Mouse (Mus musculus): ENCODE results near the gene Saxo1. TPM values are rescaled to one million over a fixed set of nuclear protein-coding genes. Genes with fewer than 3 reads are reported as not detected.

Gene Saxo1
- total RNA-seq, 2 experiments from 2014 or later: not detected

DNA sequence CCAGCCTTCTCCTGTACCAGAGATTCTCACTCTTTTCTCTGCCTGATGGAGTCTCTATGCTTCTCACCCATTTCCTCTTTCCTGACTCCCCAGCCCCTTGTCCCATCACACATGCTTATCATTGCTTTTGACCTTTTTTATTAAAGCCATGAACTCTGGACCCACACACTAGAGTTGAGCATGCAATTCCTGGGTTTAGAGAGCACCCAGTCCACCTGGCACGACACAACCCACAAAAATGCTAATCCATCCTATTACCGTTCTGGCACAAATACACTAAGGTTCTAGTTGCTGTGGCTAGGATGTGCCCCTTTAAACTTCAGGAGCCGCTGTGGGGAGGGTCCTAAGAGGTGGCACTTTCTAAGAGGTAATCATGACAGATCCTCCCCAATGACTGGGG is 122.5 kb downstream of the Saxo1 start:
- intact Hi-C loops (cut with DNase I): no loop called here
- DNase-seq: no peak

DNA sequence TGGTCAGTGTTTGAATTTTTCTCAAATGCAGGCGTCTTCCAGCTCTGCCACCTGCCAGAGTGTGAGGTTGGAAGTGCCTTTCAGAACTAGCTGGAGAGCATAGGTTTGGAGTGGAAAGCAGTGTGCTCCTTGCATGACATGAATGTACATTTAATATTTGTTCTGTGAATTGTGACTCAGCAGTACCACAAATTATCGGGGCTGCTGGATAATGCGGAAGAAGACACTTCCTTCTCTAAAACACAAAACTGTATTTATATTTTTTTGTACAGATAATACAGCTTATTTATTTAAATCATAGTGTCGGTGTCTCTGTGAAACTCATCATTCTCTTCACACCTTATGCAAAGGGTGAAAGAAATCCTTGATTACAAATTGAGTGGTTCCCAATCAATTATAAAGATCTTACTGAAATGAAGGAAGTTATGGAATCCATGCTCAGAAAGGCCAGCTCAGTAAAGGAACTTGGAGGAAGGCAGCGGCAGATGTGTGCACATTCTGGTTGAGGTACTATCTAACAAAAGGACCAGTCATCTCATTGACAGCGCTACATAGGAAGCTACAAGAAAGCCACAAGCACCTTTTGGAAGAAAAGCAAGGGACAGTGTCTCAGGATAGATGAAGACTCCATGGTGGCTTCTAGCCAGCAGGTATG is 129.9 kb downstream of the Saxo1 start:
- no peak for DNase-seq
- intact Hi-C loops (cut with DNase I): no loop called here

DNA sequence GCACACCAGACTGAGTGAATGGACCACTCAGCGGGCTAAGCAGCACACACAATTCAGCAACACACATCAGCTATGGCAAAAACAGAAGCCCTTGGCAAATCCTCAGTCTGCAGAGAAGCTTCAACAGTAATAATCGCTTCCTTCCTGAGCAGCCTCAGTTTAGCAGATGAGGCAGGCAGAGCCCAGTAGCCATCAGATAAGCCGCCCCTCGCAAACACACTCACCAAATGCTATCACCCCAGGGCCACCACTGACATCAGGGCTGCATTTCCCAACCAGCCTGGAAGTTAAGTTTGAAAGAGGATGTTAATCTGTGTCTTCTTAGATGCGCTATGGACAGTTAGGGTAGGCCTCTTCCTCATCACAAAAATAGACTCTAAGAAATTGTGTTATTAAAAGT is 130.8 kb downstream of the Saxo1 start:
- DNase-seq: no peak
- intact Hi-C loops (cut with DNase I): no loop called here

DNA sequence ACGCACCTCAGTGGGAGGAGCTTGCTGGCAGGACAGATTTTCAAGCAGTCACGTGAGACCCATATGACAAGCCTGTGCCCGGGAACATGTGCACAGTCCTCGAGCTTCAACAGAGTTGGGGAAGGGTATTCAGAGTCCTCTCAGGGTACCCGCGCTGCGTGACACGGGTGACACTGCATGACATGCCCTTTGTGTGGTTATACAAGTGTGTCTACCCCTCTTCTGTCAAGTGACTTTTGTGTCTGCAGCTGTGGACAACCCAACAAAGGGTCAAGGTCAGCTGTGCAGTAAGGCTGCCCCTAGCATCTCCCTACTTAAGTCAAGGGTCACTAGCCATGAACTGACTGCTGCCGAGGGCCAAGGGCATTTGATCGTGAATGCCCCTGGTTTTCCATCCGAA is 131.6 kb downstream of the Saxo1 start:
- intact Hi-C loops (cut with DNase I): no loop called here
- DNase-seq: no peak

DNA sequence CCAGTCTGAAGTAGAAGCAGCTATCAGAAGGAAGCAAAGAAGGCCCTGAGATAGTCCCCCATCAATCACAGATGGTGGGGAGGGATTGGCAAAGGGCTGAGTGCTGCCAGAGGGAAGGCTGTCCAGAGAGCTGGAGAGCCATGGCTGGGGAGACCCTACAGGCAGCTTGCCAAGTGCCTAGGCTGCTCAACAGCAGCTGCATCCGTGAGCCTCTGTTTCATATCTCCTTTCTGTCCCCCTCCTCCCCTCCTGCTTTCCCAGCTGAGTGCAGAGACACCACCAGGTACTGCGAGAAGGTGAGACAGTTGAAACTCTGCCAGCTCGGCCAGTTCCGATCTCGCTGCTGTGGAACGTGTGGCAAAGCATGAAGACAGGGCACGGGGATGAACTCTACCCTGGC is 132.5 kb downstream of the Saxo1 start:
- intact Hi-C loops (cut with DNase I): no loop called here
- DNase-seq: no peak

DNA sequence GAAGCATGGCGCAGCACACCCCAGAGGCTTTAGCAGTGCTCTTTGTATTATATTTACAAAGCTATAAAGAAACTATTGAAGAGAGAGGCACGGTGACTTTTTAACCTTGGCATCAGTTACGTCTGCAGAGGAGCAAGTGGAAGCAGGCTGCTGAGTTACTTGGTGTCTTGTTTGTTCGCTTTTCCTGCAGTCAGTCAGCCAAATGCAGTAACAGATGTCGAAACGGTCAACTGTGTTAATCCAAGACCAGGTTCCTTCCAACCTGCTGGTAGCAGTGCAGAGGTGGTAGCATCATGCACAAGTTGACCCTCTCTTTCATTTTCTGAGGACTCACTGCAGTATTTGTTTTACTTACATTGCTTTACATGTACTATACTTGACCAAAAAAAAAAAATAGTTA is 135.5 kb downstream of the Saxo1 start:
- intact Hi-C loops (cut with DNase I): no loop called here

DNA sequence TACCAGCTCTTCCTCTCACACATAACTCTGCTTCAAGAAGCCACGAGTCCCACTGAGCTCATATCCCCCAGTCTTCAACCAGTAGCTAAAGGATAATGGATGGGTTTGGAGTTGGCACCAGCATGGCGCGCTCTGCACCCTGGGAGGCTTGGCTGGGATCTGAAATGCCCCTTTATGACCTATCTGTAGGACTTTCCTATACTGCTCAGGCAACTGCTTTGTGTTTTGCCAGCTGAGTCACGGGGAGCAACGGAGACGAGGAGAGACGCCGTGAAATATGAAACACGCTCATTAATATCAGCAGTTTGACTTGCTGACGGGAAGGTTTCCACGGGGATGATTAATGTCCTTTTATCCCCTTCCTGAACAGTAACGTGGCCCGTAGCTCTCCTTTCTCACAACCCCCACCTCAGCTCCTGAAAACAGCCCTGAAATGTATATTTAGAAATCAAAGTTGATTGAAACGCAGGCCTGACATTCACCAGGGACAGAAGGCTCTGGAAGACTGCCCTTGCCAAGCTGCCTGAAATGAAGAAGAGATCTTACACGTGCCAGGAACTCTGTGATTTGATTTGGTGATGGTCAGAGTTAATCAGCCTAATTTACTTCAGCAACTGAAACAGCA is 141.6 kb downstream of the Saxo1 start:
- no peak for DNase-seq
- intact Hi-C loops (cut with DNase I): no loop called here

More for the DNA sequence above, 135.5 kb downstream of the Saxo1 start:
- no peak for DNase-seq

DNA sequence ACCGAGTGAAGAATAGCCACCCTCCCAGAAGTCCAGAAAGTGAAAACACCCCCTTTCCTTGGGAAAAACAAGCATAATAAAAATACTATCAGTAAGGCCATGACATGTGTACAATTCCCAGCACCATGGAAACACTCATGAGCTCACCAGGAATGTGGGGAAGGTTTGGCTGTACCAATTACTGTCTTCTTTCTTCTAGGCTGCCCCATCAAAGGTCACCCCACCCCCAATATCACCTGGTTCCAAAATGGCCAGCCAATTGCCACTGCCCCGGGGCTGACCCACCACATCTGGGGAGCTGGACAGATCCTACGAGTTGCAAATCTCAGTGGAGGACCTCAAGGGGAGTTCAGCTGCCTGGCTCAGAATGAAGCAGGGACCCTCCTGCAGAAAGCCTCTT is 144.7 kb downstream of the Saxo1 start:
- intact Hi-C loops (cut with DNase I): no loop called here
- no peak for DNase-seq

DNA sequence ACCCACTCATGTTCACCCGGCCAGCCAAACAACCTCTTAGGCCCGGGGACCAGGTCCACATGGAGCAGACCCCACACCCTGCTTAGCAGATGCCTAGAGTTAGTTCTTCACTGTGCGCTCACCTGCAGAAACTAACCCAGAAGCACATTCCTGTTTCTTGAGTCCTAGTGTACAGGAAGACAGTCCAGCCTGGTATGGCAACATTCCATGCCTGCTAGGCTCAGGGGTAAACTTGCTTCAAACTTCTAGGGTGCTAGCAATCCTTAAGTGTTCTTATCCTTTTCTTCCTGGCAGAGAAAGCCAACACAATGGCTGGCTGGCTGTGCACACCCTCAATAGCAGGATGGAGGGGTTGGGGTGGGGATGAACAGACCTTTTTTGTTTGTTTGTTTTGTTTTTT is 147.2 kb downstream of the Saxo1 start:
- DNase-seq: no peak
- intact Hi-C loops (cut with DNase I): no loop called here

DNA sequence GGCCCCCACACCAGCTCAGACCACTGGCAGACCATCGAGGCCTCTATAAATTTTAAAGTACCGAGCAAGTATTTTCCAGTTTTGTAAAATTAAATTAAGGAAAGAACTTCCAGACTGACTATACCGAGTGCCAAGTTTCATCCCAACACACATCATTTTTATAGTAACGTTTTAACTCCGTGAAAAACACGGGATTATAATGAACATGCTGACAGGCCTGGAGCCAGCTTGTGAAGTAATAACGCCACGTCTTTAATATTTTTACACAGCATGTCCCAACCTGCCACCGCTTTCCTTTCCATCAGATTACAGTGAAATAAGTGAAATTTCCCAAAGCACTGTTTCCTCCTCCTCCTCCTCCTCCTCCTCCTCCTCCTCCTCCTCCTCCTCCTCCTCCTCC is 149.7 kb downstream of the Saxo1 start:
- DNase-seq: no peak
- intact Hi-C loops (cut with DNase I): no loop called here

DNA sequence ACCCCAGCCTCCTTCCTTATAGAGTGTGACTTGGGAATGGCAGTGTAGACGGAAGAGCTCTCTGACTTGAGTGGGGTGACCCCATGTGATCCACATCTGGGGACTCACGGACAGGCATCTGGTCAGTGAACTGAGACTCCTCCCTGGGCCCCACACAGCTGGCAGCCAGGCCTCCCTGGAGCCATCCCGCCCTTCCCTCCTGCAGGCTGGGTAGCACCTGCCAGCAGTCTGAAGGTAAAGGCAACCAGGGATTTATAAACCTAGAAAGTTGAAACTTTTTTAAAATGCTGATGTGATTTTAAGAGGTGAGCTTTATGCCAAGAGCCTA is 151.0 kb downstream of the Saxo1 start:
- intact Hi-C loops (cut with DNase I): no loop called here
- no peak for DNase-seq

DNA sequence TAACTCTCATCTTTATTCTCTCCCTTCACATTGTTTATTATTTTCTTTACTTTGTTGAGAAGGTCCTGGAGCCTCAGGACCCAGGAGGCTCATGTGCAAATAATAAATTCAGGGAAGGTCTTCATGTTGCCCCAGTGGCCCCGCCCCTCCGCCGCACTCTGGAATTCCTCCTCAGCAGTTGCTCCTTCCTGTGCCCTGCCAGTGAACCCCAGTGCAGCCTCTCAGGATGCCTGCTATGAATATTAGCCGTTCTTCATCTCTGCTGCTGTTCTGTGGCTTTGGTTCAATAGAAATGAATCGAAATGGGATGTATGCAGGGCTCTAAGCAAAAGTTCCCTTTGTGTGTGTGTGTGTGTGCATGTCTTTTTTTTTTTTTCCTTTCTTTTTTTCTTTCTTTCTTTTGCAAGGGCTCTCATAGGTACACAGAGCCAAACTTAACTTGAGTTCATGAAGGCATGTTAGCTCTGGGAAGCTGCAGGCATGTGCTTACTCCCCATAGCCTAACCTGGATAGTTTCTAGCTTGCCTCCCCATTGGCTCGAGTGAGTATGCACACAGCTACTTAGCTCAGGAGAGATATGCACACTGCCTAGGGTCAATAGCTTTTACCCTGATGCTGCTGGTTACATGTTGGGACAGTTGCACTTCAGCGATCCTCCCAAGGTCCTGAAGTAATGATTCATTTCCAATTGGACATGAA is 151.5 kb downstream of the Saxo1 start:
- no peak for DNase-seq
- intact Hi-C loops (cut with DNase I): no loop called here

DNA sequence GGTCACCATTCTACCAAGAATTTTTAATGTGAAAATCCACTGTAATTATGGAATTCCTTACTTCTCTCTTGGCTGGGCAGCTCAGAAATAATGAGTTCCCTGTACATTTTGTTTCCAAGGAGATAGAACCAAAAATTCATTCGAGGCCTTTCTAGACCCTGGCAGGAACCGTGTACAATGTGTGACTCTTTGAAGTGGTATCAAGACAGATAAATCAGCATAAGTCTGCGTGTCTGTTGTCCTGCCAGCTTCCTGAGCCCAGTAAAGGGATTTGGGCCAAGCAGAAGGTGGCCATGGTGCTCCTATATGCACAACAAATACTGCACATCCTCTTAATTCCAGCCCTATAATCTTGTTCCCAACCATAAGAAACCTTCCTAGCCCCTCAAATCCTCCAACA is 157.0 kb downstream of the Saxo1 start:
- DNase-seq: no peak
- intact Hi-C loops (cut with DNase I): no loop called here

DNA sequence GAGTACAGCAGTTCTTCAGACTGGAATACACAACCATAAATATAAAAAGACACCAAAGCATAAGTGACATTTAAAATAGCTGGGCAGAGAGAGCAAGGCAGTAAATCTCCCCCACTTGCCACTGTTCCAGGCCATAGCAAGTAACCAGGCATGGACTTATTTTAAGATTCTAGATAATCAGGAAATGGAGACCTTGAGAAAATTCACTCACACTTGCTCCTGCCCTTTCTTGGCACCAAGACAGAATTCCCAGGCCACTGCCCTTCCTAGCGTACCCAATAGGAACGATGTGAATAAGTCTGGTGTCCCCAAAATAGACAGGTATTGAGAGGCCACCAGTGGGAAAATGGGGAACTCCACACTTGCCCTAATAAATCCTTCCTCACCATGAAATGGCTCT is 160.7 kb downstream of the Saxo1 start:
- no peak for DNase-seq
- intact Hi-C loops (cut with DNase I): loop anchor here (5.0 to 10.0 kb wide), 3 partner anchors 85 to 463 kb away; no protein-coding TSS in a partner anchor

DNA sequence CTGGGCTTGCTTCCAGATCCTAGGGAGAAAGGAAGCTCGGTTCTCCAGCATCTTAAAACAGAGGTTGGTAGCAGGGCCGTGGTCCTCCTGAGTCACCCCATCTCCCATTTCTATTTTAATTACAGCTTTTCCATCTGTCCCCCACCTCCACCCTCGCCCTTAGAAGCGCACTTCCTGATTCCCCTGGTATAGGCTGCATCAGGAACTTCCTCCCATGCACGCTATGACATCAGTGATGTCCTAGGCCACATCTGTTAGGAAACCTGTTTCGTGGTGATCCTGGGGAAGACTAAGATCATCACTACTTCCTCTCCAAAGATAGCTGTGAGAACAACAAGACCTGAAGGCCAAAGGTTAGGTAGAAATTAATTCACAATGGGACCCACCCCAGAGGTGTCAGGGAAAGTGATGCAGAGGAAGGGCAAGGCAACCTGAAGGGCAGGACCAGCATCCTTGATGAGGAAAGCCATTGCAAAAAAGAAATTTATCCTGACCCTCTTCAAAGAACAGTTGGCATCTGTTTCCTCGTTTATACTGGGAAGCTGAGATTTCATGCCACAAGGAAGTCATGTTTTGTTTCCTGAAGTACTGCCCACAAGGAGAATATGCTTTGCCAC is 161.3 kb downstream of the Saxo1 start:
- intact Hi-C loops (cut with DNase I): loop anchor here (5.0 to 10.0 kb wide), 3 partner anchors 84 to 462 kb away; no protein-coding TSS in a partner anchor
- no peak for DNase-seq

DNA sequence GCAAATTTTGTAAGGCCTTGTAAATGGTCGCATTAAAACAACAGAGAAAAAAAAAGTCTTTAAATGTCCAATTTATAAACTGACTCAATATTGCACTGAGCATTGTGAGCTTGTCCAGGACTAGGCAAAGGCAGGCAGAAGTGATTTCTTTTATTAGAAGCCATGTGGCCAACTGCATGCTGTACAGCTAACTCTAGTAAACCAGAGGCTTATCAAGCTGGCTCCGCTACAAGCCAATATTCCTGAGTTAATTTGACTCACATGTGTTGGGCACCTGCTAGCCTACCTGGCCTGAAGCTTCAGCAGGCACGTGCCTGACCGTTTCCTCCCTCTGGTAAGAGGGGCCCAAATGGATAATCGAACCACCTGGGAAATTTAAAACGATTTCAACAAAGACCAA is 162.5 kb downstream of the Saxo1 start:
- no peak for DNase-seq
- intact Hi-C loops (cut with DNase I): loop anchor here (5.0 to 10.0 kb wide), 3 partner anchors 83 to 461 kb away; no protein-coding TSS in a partner anchor

Other genes starting within 250 kb of the Saxo1 start
- gene Rraga, start 17.3 kb upstream of the Saxo1 start, total RNA-seq (2021): 10 to 100 TPM; 56.5 to 58.4 TPM
- gene Haus6, start 53.7 kb upstream of the Saxo1 start, total RNA-seq (2021): 1 to 10 TPM; 3.9 to 8.1 TPM
- 100 to 1,000 TPM; 140 to 163 TPM for gene Plin2, start 111.7 kb upstream of the Saxo1 start, total RNA-seq (2021)
- 10 to 100 TPM; 31.0 to 37.9 TPM for gene Dennd4c, start 190.2 kb upstream of the Saxo1 start, total RNA-seq (2021)

Data from heart, postnatal 36 days (tissue).